Mouse (Mus musculus) frontal cortex, adult 2 months (tissue): Measurements from ENCODE around the gene Alk. TPM values are rescaled to one million over a fixed set of nuclear protein-coding genes. Genes with fewer than 3 reads are reported as not detected.

Experiments used
- DNase-seq, 2 experiments: peaks; one replicate each; pipeline ENCODE4 v3.0.0; 2022; ENCODE audit warnings: low spot score in 1 of 2; ENCODE audit errors: extremely low spot score in 1 of 2
- polyA plus RNA-seq: library from polyadenylated mRNA; depleted of rRNA; stranded (reverse); fragments of >200 nt; gene quantifications from 2 replicates; pipeline ENCODE4 v1.2.3, GENCODE M21; 2012; rRNA removed

Gene Alk
- 3.4 and 3.7 TPM in 2 replicates for polyA plus RNA-seq

GRCm38 (mm10) chr17:72604610-72604980, at the start of gene Alk:
Gene Alk (minus strand): TSS chr17:72604627.
- peak; percentile 84 to 94 for DNase-seq

- no peak for DNase-seq
These were observed 48.4 kb upstream of the Alk start for GRCm38 (mm10) chr17:72652801-72653200.

- DNase-seq = no peak
These were observed 44.3 kb upstream of the Alk start for GRCm38 (mm10) chr17:72648607-72649217.

GRCm38 (mm10) chr17:72646167-72646566, 41.7 kb upstream of the Alk start:
- DNase-seq = no peak

- DNase-seq = no peak
These were observed 35.7 kb upstream of the Alk start for GRCm38 (mm10) chr17:72640095-72640494.

- DNase-seq = no peak
These were observed 35.0 kb upstream of the Alk start for GRCm38 (mm10) chr17:72639400-72639799.

- DNase-seq = peak; percentile 68 to 96
These were observed 1.8 kb upstream of the Alk start for GRCm38 (mm10) chr17:72606251-72606650.

GRCm38 (mm10) chr17:72603886-72604609, 379 bp downstream of the Alk start:
- no peak for DNase-seq

GRCm38 (mm10) chr17:72603118-72603885, 1.1 kb downstream of the Alk start:
- peak in 1 of 2 experiments; percentile 59 for DNase-seq

- no peak for DNase-seq
These were observed 3.6 kb downstream of the Alk start for GRCm38 (mm10) chr17:72600806-72601205.

- no peak for DNase-seq
These were observed 16.8 kb downstream of the Alk start for GRCm38 (mm10) chr17:72587671-72588070.

GRCm38 (mm10) chr17:72580142-72580541, 24.3 kb downstream of the Alk start:
- peak; percentile 26 to 60 for DNase-seq

GRCm38 (mm10) chr17:72579321-72579720, 25.1 kb downstream of the Alk start:
- no peak for DNase-seq

- DNase-seq = no peak
These were observed 33.0 kb downstream of the Alk start for GRCm38 (mm10) chr17:72571379-72571778.

- no peak for DNase-seq
These were observed 34.9 kb downstream of the Alk start for GRCm38 (mm10) chr17:72569491-72569890.

GRCm38 (mm10) chr17:72563423-72563822, 41.0 kb downstream of the Alk start:
- DNase-seq = no peak

- peak in 1 of 2 experiments; percentile 10 for DNase-seq
These were observed 43.0 kb downstream of the Alk start for GRCm38 (mm10) chr17:72561471-72561870.

- no peak for DNase-seq
These were observed 43.7 kb downstream of the Alk start for GRCm38 (mm10) chr17:72560771-72561170.

- DNase-seq = no peak
These were observed 47.2 kb downstream of the Alk start for GRCm38 (mm10) chr17:72557029-72557735.

GRCm38 (mm10) chr17:72546274-72546673, 58.2 kb downstream of the Alk start:
- DNase-seq = no peak

GRCm38 (mm10) chr17:72535304-72535703, 69.1 kb downstream of the Alk start:
- DNase-seq = no peak
